Mouse (Mus musculus) C2C12 (cell line): ENCODE measurements around the gene Prnp.

Source experiments
- CEBPB ChIP-seq: IDR thresholded peaks from one replicate; pipeline ENCODE4 v1.6.1; 2011; ENCODE audit warnings: low read depth, mild to moderate bottlenecking, control low read depth, moderate library complexity
- CTCF ChIP-seq: IDR thresholded peaks from one replicate; pipeline ENCODE4 v1.5.1; 2011; ENCODE audit not compliant: control insufficient read depth, insufficient read depth, insufficient read length
- FOSL1 ChIP-seq: IDR thresholded peaks from one replicate; pipeline ENCODE4 v1.8.0; 2011; ENCODE audit warnings: mild to moderate bottlenecking, low read length; ENCODE audit not compliant: poor library complexity, insufficient read depth, severe bottlenecking
- MYOG ChIP-seq: IDR thresholded peaks from one replicate; pipeline ENCODE4 v1.6.1; 2011; ENCODE audit not compliant: control insufficient read depth, insufficient read length; ENCODE audit errors: extremely low read depth
- USF1 ChIP-seq: IDR thresholded peaks from one replicate; pipeline ENCODE4 v1.6.1; 2011; ENCODE audit warnings: low read depth, mild to moderate bottlenecking, control low read depth, moderate library complexity

DNA sequence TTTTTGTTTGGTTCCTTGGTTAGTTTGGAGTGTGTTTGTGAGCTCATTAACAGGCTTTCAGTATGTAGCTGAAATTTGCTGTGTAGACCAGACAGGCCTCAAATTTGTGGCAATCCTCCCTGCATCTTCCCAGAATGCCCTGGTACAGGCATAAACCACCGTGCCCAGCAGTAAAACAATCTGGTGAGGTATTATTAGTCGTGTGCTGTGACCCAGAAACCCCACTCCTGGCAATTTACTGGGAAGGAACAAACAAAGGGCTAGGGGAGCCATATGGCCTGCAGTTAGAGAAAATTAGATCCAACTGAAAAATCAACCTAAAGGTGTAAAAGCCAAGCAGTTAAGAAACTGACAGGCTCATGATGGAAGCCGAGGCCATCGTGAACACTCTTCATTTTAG lies 1.6 kb downstream of the Prnp start:
- TF ChIP-seq FOSL1 (no peak), CEBPB (no peak), USF1 (no peak), CTCF (no peak), MYOG (no peak)
